Mouse (Mus musculus): ENCODE data around the gene Ndufv1. TPM values are rescaled to one million over a fixed set of nuclear protein-coding genes. Genes with fewer than 3 reads are reported as not detected.
"Not testable (repeated sequence)": the region's sequence is repeated elsewhere in the genome, so short reads cannot be mapped to it uniquely, and the experiment has no call there.

The Ndufv1 gene
- polyA plus RNA-seq, 1 experiment from 2014 or later, result 262 TPM

DNA sequence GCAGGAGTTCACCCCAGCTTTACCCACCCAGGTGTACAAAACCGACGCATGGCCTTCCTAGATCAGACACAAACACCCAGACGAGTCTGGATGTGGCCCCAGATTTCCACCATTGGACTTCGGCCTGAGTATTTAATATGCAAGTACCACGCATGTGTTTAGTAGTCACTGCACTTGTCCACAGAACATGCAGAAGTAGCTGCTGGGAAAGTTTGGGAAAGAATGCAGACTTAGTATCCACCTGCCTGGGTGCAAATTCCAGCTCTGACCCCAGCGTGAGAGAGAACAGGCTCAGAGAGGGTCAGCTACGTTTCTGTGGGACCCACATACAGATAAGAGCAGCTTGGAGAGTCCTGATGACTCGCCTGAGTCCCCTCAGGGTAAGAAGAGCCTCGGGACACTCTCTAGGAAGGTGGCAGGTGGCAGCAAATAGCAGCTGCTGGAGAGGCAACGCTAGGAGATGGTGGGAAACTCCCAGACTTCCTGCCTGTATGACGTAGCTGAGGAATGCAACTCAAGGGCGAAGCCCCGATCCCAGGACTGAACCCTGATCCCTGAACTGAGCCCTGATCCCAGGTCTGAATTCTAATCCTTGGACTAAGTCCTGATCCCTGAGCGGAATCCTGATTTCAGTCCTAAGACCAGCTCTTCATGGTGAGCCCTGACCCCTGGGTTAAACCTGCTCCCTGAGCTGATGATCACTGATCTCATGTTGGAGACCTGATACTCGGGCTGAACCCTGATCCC is 43.5 kb upstream of the Ndufv1 start:
- Histone ChIP-seq H3K27ac (ENCODE audit: low read depth, low read length) (no peak overlapping the region), H3K4me3 (ENCODE audit: low read depth, low read length) (no peak overlapping the region), H3K27me3 (ENCODE audit: control insufficient read depth, insufficient read depth, low read length) (no peaks in the 10 kb centered on the region), H3K36me3 (ENCODE audit: control insufficient read depth, insufficient read depth, low read length) (no peaks in the 10 kb centered on the region), H3K4me1 (ENCODE audit: control insufficient read depth, insufficient read depth, low read length) (no peaks in the 10 kb centered on the region), H3K4me2 (ENCODE audit: low read depth, low read length) (no peak overlapping the region), H3K9ac (replicated peaks; ENCODE audit: low read depth, low read length) (no peak overlapping the region), H3K9me3 (ENCODE audit: control insufficient read depth, low read length) (no peaks in the 10 kb centered on the region)
- 69% methylated on average over 15 of the region's 15 CpGs for WGBS
- no peak for ATAC-seq (ENCODE audit: low read depth)

GRCm38 (mm10) chr19:4055216-4055946 is 42.8 kb upstream of the Ndufv1 start:
- H3K4me1 ChIP-seq (ENCODE audit: control insufficient read depth, insufficient read depth, low read length), result no peaks in the 10 kb centered on the region
- H3K4me2 ChIP-seq (ENCODE audit: low read depth, low read length), result no peak overlapping the region
- H3K27ac ChIP-seq (ENCODE audit: low read depth, low read length), result no peak overlapping the region
- H3K9ac ChIP-seq (replicated peaks; ENCODE audit: low read depth, low read length), result no peak overlapping the region
- no peaks in the 10 kb centered on the region for H3K36me3 ChIP-seq (ENCODE audit: control insufficient read depth, insufficient read depth, low read length)
- H3K4me3 ChIP-seq (ENCODE audit: low read depth, low read length), result no peak overlapping the region
- no peak for ATAC-seq (ENCODE audit: low read depth)
- 79% methylated on average over 8 of the region's 8 CpGs for WGBS
- no peaks in the 10 kb centered on the region for H3K9me3 ChIP-seq (ENCODE audit: control insufficient read depth, low read length)
- no peaks in the 10 kb centered on the region for H3K27me3 ChIP-seq (ENCODE audit: control insufficient read depth, insufficient read depth, low read length)

GRCm38 (mm10) chr19:4054613-4055012 is 42.0 kb upstream of the Ndufv1 start:
- Histone ChIP-seq H3K4me3 (ENCODE audit: low read depth, low read length) (no peak overlapping the region), H3K36me3 (ENCODE audit: control insufficient read depth, insufficient read depth, low read length) (no peaks in the 10 kb centered on the region), H3K9ac (replicated peaks; ENCODE audit: low read depth, low read length) (no peak overlapping the region), H3K4me2 (ENCODE audit: low read depth, low read length) (no peak overlapping the region), H3K27me3 (ENCODE audit: control insufficient read depth, insufficient read depth, low read length) (no peaks in the 10 kb centered on the region), H3K9me3 (ENCODE audit: control insufficient read depth, low read length) (no peaks in the 10 kb centered on the region), H3K4me1 (ENCODE audit: control insufficient read depth, insufficient read depth, low read length) (no peaks in the 10 kb centered on the region), H3K27ac (ENCODE audit: low read depth, low read length) (no peak overlapping the region)
- WGBS, result 92% methylated on average over 5 of the region's 5 CpGs
- no peak for ATAC-seq (ENCODE audit: low read depth)

DNA sequence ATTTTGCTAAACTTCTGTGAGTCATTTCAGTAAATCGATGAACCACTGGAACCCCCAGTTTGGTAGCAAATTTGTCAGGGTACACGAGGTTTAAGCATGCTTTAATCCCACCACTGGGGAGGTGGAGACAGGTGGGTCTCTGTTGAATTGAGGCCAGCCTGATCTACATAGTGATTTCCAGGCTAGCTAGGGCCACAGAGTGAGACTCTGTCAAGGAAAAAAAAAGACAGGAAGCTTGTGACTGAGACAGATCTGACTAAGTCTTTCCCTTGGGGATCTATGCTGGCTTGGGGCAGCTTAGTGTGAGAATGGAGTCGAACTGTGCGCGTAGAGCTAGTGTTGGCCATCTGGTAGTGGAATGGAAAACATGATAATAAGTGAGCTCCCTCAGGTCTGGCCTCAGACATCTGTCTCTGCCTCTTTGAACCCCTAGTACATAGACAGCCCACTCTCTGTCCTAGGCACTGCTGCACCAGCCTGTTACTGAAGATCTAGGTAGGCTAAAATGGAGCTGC is 40.0 kb upstream of the Ndufv1 start:
- Histone ChIP-seq H3K4me2 (ENCODE audit: low read depth, low read length) (no peak overlapping the region), H3K9ac (replicated peaks; ENCODE audit: low read depth, low read length) (no peak overlapping the region), H3K4me1 (ENCODE audit: control insufficient read depth, insufficient read depth, low read length) (no peaks in the 10 kb centered on the region), H3K27ac (ENCODE audit: low read depth, low read length) (no peak overlapping the region), H3K4me3 (ENCODE audit: low read depth, low read length) (no peak overlapping the region), H3K9me3 (ENCODE audit: control insufficient read depth, low read length) (no peaks in the 10 kb centered on the region), H3K27me3 (ENCODE audit: control insufficient read depth, insufficient read depth, low read length) (no peaks in the 10 kb centered on the region), H3K36me3 (ENCODE audit: control insufficient read depth, insufficient read depth, low read length) (no peaks in the 10 kb centered on the region)
- 79% methylated on average over 5 of the region's 5 CpGs for WGBS
- no peak for ATAC-seq (ENCODE audit: low read depth)

- H3K4me1 ChIP-seq (ENCODE audit: control insufficient read depth, insufficient read depth, low read length), result no peaks in the 10 kb centered on the region
- H3K4me3 ChIP-seq (ENCODE audit: low read depth, low read length), result no peak overlapping the region
- no peaks in the 10 kb centered on the region for H3K27me3 ChIP-seq (ENCODE audit: control insufficient read depth, insufficient read depth, low read length)
- H3K9ac ChIP-seq (replicated peaks; ENCODE audit: low read depth, low read length), result no peak overlapping the region
- H3K9me3 ChIP-seq (ENCODE audit: control insufficient read depth, low read length), result no peaks in the 10 kb centered on the region
- no peaks in the 10 kb centered on the region for H3K36me3 ChIP-seq (ENCODE audit: control insufficient read depth, insufficient read depth, low read length)
- 54% methylated on average over 10 of the region's 10 CpGs for WGBS
- no peak for ATAC-seq (ENCODE audit: low read depth)
- H3K4me2 ChIP-seq (ENCODE audit: low read depth, low read length), result no peak overlapping the region
- no peak overlapping the region for H3K27ac ChIP-seq (ENCODE audit: low read depth, low read length)
Observed at GRCm38 (mm10) chr19:4051741-4052515, 39.3 kb upstream of the Ndufv1 start.

DNA sequence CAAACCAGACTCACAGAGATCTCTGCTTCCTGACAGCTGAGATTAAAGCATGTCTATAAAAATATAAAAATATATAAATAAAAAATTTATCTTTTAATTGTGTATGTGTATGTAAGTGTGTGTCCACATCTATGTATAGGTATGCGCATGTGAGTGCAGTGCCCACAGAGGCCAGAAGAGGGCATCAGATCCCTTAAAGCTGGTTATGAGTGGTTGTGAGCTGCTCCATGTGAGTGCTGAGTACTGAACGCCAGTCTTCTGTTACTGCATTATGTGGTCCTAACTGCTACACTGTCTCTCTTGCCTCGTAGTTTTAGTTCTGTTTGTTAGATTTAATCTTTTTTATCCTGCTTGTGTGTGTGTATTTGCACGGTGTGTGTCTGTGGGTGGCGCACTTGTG is 38.4 kb upstream of the Ndufv1 start:
- Histone ChIP-seq H3K4me1 (ENCODE audit: control insufficient read depth, insufficient read depth, low read length) (no peaks in the 10 kb centered on the region), H3K27ac (ENCODE audit: low read depth, low read length) (no peak overlapping the region), H3K9ac (replicated peaks; ENCODE audit: low read depth, low read length) (no peak overlapping the region), H3K27me3 (ENCODE audit: control insufficient read depth, insufficient read depth, low read length) (no peaks in the 10 kb centered on the region), H3K4me3 (ENCODE audit: low read depth, low read length) (no peak overlapping the region), H3K4me2 (ENCODE audit: low read depth, low read length) (no peak overlapping the region), H3K36me3 (ENCODE audit: control insufficient read depth, insufficient read depth, low read length) (no peaks in the 10 kb centered on the region), H3K9me3 (ENCODE audit: control insufficient read depth, low read length) (no peaks in the 10 kb centered on the region)
- 96% methylated on average over 5 of the region's 5 CpGs for WGBS
- ATAC-seq (ENCODE audit: low read depth), result no peak

GRCm38 (mm10) chr19:4049069-4049468 is 36.5 kb upstream of the Ndufv1 start:
- H3K9ac ChIP-seq (replicated peaks; ENCODE audit: low read depth, low read length); H3K9me3 ChIP-seq (ENCODE audit: control insufficient read depth, low read length); H3K4me1 ChIP-seq (ENCODE audit: control insufficient read depth, insufficient read depth, low read length); ATAC-seq (ENCODE audit: low read depth); H3K27me3 ChIP-seq (ENCODE audit: control insufficient read depth, insufficient read depth, low read length); H3K4me3 ChIP-seq (ENCODE audit: low read depth, low read length); H3K36me3 ChIP-seq (ENCODE audit: control insufficient read depth, insufficient read depth, low read length); H3K27ac ChIP-seq (ENCODE audit: low read depth, low read length); H3K4me2 ChIP-seq (ENCODE audit: low read depth, low read length): not testable (repeated sequence)
- 78% methylated on average over 5 of the region's 5 CpGs for WGBS

DNA sequence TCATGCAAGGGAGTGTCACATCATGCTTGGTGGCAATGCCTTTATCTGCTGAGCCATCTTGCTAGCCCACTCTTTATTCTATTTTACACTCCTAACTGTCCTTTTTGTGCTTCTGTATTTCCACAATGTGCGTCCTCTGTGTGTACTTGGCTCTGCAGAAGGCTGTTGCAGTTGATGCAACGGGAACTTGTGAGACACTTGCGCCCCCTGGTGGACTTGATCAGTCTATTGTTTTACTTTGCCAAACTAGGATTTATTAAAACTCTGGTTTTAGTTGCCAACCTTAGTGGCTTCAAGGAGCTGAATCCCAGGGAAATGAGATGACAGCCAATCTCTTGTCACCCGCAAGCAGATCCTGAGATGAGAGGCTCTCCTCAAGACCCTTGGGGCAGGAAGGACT is 35.3 kb upstream of the Ndufv1 start:
- Histone ChIP-seq H3K27me3 (ENCODE audit: control insufficient read depth, insufficient read depth, low read length) (no peaks in the 10 kb centered on the region), H3K9me3 (ENCODE audit: control insufficient read depth, low read length) (no peaks in the 10 kb centered on the region), H3K36me3 (ENCODE audit: control insufficient read depth, insufficient read depth, low read length) (no peaks in the 10 kb centered on the region), H3K9ac (replicated peaks; ENCODE audit: low read depth, low read length) (no peak overlapping the region), H3K4me2 (ENCODE audit: low read depth, low read length) (no peak overlapping the region), H3K4me3 (ENCODE audit: low read depth, low read length) (no peak overlapping the region), H3K27ac (ENCODE audit: low read depth, low read length) (no peak overlapping the region), H3K4me1 (ENCODE audit: control insufficient read depth, insufficient read depth, low read length) (no peaks in the 10 kb centered on the region)
- ATAC-seq (ENCODE audit: low read depth), result no peak
- 16% methylated on average over 4 of the region's 4 CpGs for whole genome bisulfite sequencing

DNA sequence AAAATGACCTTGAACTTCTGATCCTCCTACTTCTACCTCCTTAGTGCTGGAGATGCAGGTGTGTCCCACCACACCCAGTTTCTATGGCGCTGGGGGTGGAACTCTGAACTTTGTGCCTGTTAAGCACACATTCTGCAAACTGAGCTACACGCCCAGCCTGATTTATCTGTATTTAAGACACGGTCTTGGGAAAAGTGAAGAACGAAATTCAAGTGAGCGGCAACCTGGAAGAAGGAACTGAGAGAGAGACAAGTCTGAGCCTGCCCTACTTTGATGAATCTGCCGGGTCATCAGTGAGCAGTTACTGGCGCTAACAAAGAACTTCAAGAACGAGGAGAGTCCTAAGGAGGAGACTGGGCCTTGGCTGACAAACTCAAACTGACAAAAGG is 34.3 kb upstream of the Ndufv1 start:
- no peak for ATAC-seq (ENCODE audit: low read depth)
- Histone ChIP-seq H3K4me1 (ENCODE audit: control insufficient read depth, insufficient read depth, low read length) (no peaks in the 10 kb centered on the region), H3K9ac (replicated peaks; ENCODE audit: low read depth, low read length) (no peak overlapping the region), H3K27ac (ENCODE audit: low read depth, low read length) (no peak overlapping the region), H3K9me3 (ENCODE audit: control insufficient read depth, low read length) (no peaks in the 10 kb centered on the region), H3K36me3 (ENCODE audit: control insufficient read depth, insufficient read depth, low read length) (no peaks in the 10 kb centered on the region), H3K4me2 (ENCODE audit: low read depth, low read length) (no peak overlapping the region), H3K27me3 (ENCODE audit: control insufficient read depth, insufficient read depth, low read length) (no peaks in the 10 kb centered on the region), H3K4me3 (ENCODE audit: low read depth, low read length) (no peak overlapping the region)
- WGBS, result 84% methylated on average over 8 of the region's 8 CpGs
